Mouse (Mus musculus) v-Abl transformed pro-B cells (cell line): ENCODE measurements at regions not wholly inside any gene's neighbourhood (a gene's known extent, or its start where the extent isn't known, plus 50 kb on each side); places are given as distances from the start of the nearest gene placed in this dataset.

Experiments
- in situ Hi-C, 2 experiments: fragments of 400-800 bp; cut with MboI; formaldehyde crosslinking; loops; one replicate each; pipeline ENCODE4 v1.15.1; 2025; ENCODE audit not compliant: unreplicated experiment in 2 of 2

DNA sequence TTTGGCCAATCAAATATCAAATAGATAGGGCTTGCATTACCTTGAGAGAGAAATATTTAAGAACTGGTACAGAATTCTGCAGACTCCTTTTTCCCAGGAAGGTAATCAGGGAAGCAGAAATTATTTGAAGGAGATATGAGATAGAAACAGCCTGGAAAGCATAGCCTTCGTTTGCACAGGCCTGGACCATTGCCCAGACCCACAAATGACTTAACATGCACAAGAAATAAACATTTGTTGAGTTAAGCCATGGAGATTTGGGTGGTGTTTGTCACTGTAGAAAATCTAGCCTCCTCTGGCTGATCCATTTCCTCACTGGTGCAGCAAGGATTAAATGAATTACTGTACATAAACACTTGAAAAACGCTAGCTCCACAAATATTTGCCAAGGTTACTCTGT, 233.5 kb downstream of the Qk start:
- in situ Hi-C loops = loop anchor here in 1 of 2 experiments (25.0 kb wide), 1 partner anchor 226 kb away; the partner anchor contains the start of gene Qk

GRCm38 (mm10) chr17:10081721-10082120, 237.9 kb downstream of the Qk start:
- in situ Hi-C loops = loop anchor here in 1 of 2 experiments (25.0 kb wide), 1 partner anchor 231 kb away; the partner anchor contains the start of gene Qk

DNA sequence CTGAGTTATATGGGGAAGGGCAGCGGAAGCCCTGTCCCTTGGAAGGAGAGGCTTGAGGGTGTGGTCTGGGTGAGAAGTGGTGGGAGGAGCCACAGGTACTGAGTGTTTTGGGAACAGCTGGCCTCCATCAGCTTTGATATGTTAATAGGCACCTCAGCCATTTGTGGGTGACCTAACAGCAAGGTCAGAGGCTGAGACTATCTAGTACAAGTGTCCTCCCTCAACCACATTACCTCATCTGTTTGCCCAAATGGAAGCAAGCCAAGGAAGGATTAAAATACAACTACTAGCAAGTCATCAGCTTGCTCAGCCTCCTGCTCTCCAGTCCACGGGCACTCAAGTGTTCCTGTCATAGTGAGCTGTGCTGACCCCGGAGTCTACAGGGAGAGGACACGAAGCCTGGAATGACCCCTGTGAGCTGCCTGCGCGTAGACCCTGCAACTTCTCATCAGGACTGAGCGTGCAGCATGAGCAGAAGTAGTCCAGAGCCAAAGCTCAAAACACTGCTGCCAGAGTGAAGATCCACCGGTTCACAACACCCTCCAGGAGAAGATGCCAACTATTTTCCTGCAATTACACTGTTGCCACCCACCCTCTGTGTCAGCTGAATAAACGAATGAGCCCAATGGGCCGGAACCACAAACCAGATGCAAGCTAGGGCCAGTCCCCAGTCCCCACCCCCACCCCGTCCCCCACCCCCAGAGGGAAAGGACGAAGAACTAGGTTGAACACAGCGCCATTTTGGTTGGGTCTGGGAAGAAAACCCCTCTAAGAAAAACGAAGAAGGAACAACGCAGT, 239.6 kb downstream of the Qk start:
- in situ Hi-C loops = loop anchor here in 1 of 2 experiments (25.0 kb wide), 1 partner anchor 232 kb away; the partner anchor contains the start of gene Qk

DNA sequence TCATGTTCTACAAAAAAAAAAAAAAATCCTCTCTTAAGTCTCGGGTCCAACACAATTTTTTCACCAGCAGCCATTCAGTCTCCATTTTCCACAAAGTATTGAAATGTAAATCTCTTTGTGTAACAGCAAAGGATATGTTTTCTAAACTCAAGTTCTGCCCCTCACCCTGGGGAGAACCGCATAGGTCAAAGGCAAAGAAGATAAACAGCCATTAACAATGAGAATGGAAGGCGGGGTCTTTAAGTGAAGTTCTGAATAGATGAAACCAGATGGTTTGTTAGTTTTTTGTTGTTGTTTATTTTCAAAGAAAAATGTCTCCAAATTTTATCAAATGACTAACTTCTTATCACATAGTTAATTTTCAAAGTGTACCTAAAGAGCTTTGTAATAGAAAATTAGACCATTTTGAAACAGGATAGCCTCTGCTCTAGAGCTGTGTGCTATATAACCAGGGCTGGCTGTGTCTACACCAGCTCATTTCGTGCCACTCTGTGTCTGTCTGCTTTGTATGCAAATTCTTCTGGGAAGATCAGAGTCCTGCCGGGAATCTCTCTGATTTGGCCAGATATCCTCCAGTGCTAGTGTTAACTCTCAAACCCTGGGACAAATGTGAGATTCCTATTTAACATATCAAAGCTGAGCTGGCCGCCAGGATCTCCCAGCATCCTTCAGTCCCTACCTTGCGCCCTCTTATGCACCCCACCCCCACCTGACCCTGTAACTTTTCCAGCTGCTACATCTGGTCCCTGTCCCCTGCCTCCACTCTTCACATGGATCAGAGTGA, 240.9 kb downstream of the Qk start:
- in situ Hi-C loops = loop anchor here in 1 of 2 experiments (25.0 kb wide), 1 partner anchor 234 kb away; the partner anchor contains the start of gene Qk

- in situ Hi-C loops = no loop called here
Observed at GRCm38 (mm10) chr17:10073301-10073700, 246.4 kb downstream of the Qk start.

DNA sequence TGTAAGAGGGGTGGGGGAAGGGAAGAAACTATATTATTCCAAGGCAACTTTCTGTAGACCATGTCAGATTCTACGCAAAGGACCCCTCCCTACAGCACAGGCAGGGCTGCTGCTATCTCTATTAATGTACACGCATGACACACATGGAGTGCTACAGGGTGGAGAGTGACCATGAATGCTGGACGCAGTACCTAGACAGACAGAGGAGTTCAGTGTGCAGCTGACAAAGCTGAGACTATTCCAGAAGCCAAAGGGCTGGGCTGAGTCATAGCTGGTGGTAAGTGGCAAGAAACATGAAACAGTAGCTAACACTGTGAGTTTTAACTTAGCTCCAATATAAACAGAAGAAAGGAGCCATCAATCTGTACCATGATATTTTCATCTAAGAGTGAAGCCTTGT, 250.4 kb downstream of the Qk start:
- in situ Hi-C loops = no loop called here

DNA sequence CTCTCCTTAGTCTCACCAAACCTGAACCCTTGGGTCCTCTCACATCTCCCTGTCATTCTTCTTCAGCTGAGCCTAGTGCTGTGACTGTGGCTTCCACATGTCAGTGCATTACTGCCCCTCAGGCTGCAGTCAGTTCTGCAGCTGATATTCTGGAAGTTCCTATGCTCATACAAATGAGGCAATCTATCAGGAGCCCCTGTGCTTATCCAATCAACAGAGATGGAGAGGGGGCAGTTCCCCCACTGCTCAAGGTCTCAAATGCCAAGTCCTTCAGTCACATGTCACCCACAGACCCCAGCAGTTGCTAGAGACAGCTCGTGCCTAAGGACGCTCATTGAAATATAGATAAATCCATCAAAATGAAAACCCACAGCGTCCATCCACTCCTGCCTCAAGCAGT, 254.5 kb downstream of the Qk start:
- in situ Hi-C loops = no loop called here

GRCm38 (mm10) chr17:10062546-10063100, 257.0 kb downstream of the Qk start:
- in situ Hi-C loops = no loop called here

DNA sequence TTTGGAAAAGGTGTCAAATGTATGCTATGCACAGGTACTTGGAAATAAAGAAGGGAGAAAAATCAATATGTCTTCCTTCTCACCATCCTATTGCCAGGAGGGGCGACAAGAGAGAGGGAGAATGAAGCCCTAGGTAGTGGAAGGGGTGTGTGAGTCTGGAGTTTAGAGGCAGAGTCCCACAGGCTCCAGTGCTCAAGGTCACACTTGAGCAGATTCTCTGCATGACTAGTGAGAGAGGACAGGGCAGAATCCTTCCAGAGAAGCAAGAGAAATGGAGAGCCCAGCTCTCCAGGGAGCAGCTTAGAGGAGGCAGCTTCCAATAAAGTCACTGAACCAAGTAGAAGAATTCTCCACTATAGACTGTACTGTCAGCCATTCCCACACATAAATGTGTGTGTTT, 261.9 kb downstream of the Qk start:
- in situ Hi-C loops = no loop called here

DNA sequence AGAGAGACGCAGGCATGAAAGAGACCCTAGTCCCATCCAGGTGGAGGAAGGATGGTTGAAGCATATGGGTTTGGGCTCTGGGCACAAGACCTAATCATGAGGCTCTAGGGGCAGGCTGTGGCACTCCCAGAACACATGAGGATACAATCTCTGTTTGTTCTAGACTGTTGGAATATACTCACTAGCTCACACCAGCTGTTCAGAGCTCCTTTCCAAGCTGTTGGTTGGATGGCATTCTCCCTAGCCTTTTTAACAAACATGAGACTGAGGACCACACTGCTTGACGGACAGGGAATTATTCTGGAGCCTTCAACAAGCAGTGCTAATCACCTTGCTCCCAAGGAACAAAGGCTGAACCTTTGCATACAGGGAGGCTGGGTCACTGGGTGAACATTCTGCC, 263.6 kb downstream of the Qk start:
- in situ Hi-C loops = no loop called here

- in situ Hi-C loops = no loop called here
Observed at GRCm38 (mm10) chr17:10054375-10054774, 265.3 kb downstream of the Qk start.

DNA sequence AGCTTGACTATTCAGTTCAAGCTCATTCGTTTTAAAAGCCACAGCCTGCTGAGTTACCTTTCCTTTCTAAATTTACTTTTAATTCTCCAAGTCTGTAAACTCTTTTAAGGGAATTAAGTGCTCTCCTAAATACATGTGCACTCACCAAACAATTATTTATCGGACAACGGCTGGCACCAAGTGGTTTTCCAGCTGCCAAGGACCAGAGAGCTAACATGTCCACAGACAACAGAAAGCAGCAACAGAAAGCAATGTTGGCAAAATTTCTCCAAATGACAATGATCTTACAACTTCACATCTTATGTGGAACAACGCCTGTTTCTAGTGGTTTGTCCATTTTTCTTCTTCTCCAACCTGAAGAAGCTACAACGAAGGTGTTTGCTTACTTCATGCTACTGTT, 275.3 kb downstream of the Qk start:
- in situ Hi-C loops = no loop called here

GRCm38 (mm10) chr17:10042042-10042652, 277.5 kb downstream of the Qk start:
- in situ Hi-C loops = no loop called here

DNA sequence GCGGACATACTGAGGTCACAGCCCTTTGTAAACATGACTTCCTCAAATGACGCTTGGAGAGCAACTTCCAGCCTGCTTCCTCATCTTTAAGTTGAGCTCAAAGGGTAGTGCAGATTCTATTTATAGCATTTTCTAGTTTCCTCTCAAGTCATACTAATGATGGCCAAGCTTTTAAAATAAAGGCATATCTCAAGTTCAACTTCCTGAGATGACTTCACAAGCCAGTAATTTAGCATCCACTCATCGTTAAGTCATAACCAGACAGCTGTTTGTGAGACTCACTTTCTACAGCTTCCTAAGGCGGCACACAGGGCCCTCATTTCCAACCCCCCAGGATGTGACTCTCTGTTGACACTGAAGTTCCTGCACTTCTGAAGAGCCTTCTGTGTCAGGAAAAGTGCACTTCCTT, 278.7 kb downstream of the Qk start:
- in situ Hi-C loops = no loop called here

- in situ Hi-C loops = no loop called here
Observed at GRCm38 (mm10) chr17:10040375-10040774, 279.3 kb downstream of the Qk start.

DNA sequence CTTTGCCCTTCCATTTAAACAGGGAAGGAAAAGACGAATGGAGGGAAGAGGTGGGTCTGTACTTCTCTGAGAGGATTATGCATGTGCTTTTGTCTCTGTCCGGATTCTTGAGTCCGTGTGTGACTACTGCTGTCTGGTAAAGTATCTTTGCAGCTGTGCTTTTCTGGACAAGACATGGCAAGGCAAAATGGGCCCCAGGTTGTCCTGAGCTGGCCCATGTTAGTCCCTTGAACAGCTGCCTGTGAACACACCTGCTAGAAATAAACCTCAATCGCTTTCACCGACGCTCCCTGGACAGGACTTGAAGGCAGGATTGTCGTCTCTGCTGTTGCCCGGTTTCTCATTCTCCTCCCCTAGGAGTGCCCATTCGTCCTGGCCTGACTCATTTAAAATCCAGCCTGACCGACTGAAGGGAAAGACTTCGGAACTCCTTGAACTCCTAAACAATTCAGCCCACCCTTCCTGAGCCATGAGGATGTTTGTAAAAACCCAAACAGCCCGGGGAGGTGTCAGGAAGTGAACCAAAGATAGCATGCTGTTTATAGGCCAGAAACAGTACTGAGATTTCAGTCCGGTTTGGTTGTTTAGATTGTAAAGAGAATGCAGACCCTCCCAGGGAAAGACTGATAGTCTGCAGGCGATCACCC, 281.7 kb downstream of the Qk start:
- in situ Hi-C loops = no loop called here

GRCm38 (mm10) chr17:10033510-10033909, 286.1 kb downstream of the Qk start:
- in situ Hi-C loops = no loop called here

DNA sequence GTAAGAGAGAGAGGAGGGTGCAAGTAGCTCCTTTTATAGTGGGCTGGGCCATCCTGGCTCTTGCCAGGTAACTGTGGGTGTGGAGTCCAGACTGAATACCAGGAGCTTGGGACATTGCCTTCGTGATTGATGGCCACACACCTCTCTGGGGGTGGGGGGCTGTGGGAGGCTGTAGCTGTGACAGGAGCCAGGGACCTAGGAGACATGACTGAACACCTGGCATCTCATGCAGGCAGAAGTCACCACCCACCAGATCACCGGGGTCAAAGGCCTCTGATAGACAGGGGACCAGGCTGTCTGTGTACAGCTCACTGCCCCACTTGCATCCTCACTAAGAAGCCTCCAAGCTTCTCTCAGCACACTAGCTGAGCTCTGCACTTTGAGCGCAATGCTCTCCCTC, 288.6 kb downstream of the Qk start:
- in situ Hi-C loops = no loop called here

DNA sequence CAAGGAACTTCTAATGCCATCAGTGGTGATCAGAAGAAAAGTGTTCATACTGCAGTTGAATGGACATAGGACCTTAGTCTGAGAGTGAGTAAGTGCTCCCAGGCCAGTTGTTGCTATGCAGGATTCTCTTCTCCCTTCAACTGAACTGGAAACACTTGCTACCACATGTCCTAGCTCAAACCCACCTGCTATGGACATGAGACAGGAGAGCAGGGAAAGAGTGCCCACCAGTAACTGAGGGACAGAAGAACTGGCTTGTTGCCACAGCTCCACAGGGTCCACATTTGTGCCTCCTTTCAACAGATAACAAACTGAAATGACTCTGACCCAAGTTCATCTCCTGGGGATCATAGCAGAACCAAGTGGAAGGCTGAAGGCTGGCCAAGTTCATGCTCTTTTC, 292.9 kb downstream of the Qk start:
- in situ Hi-C loops = no loop called here

DNA sequence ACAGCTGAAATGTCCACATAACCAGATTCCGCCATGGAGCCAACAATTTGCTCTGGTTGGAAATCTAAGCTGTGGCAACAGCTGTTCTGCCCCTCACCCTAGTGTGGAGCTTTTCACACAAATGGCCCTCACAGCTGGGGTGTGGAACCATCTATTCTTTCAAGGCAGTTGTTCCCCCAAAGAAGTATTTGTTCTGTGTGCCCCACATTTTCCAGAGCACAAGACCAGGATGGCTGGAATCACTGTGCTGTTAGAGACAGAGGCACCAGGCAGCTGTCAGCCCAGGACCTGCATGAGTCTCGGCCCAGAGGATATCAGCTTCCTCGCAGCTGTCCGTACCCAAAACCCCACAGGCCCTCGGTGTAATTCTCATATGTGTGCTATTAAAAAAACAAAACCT, 294.4 kb downstream of the Qk start:
- in situ Hi-C loops = no loop called here
